Mouse (Mus musculus): ENCODE measurements around the gene Mbnl2.

DNA sequence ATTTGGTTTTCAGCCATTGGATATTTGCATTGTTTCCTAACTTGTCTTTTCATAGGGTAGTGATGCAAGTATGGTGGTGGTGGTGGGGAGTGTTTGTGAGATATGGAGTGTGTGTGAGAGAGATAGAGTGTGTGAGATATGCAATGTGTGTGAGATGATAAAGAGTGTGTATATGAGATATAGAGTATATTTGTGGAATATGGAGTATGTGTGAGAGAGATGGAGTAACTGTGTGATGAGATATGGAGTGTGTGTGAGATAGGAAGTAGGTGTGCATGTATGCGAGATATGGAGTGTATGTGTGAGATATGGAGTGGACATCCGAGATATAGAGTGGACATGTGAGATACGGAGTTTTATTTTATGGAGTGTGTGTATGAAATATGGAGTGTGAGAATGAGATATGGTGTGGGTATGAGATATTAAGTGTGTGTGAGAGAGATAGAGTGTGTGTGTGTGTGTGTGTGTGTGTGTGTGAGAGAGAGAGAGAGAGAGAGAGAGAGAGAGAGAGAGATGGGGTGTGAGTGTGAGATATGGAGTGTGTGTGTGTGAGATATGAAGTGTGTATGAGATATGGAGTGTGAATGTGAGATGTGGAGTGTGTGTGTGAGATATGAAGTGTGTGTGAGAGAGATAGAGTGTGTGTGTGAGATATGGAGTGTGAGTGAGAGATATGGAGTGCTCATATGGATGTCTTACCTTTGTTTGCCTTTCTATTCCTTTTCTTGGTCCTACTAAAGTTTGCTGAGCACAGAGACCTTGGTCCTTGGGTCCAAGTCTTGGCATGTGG lies 188.7 kb downstream of the Mbnl2 start:
- TF ChIP-seq GATA2 (IDR thresholded peaks at IDR 0.05; ENCODE audit: borderline replicate concordance, low read depth, low read length), result no peak
- no peak for TF ChIP-seq CTCF (IDR thresholded peaks at IDR 0.05; ENCODE audit: low read depth, low read length)

Measured in G1E (cell line).